Mouse (Mus musculus) liver, adult 2 months (tissue): ENCODE results near the gene Trip12.

ENCODE experiments used
- CTCF ChIP-seq: fragments of 200-500 bp; IDR thresholded peaks from 2 replicates; pipeline ENCODE4 v1.5.1; 2011; ENCODE audit warnings: low read depth, low read length, control low read depth
- POLR2A ChIP-seq: fragments of 200-500 bp; IDR thresholded peaks from 2 replicates; pipeline ENCODE4 v1.6.1; 2011; ENCODE audit warnings: low read length, control low read depth; ENCODE audit not compliant: insufficient read depth; ENCODE audit errors: extremely low read depth

DNA sequence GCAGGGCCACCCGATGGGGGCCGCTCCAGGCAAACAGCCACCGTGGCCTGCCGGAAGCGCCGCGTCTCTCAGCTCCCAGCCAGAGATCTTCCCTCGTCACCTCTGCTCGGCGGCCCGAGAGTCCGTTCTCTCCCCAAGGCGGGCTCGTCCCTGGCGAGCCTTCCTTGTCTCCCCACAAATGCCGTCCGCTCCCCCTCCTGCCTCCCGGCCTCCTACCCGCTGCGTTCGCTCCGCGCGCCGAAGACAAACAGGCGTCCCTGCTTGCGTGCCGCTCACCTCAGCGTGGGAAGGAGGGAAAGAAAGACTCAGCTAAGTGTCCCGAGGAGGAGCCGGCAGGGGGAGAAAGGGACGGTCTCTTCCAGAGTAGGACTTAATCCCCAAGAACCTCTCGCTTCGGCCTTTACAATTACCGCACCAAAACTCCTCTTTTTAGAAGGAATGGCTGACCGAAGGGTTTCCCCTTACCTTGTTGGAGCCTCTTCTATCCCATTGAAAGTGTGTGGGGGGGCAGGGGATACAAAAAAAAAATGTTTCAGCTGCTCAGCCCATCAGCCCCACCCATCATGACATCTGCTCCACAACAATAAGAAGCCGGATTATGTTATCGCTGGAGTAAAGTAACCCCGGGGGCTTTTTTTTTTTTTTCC is at the start of gene Trip12:
- no peak for TF ChIP-seq POLR2A
- no peak for TF ChIP-seq CTCF
